Comparison of ENCODE assay signal across 11 mouse cellular contexts in the genomic region with DNA sequence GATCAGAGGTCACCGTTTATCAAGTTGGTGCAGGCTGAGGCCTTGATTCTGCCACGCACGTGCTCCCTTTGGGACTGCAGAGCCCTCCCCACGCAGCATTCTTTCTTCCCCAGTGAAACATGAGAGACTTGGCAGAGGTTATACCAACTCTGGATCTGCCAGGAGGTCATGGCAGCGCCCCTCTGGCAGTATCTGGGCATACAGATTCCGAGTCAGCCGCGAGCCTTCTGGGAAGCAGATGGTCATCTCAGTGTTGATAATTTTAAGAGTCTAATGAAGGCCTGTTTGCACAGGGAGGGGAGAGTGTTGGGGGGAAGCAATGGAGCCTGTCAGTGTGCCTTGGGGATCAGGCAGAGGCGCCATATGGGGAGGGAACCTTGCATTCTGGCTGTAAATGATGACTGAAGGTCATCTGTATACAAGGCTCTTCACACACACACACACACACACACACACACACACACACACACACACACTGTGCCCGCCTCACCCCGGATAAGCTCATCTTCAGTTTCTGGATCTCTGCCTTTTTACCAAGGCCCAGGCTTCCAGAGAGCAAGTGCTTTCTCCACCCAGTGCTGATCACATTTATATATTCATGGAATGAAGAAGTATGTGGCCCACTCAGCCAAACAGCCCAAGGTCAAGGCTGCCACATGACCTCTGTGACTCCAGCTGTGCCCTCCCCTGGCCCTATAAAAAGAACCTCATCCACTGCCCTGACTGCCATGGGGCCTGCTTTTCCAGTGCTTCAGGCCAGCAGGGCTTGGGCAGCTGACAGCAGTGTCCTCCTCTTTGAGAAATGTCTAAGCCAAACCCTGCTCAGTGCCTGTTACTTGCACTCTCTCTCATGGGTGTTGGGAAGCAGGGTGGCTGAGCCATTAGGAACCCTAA. TPM values are rescaled to one million over a fixed set of nuclear protein-coding genes. Genes with fewer than 3 reads are reported as not detected.
DNase-seq lines count a peak whose midpoint lies in the region; ATAC-seq lines count a peak whose summit lies in the region.
"Had no signal": no experiment of that assay in that cellular context is flagged by ENCODE, and none has a peak within 500 bp of the region (broad histone marks: within the 10 kb centered on the region; RNA-seq: fewer than 3 reads in every experiment).

No protein-coding gene starts in this region.

- DNase-seq in heart, adult 11 months: peak; percentile 94
- no peak for DNase-seq in heart, postnatal 36 days
- peak; percentile 69 for DNase-seq in NIH3T3 (ENCODE audit: low read depth)
- DNase-seq in cerebellum, postnatal 25 days: peak; percentile 30 to 49
- no peak for DNase-seq in urinary bladder, postnatal 25 days (ENCODE audit: low spot score)
- no peak for DNase-seq in layer of hippocampus, postnatal 25 days (ENCODE audit: extremely low spot score in 1 of 2, low spot score in 1 of 2)
- no peak for DNase-seq in right cerebral cortex, postnatal 14 days
- DNase-seq: heart, postnatal 4 days; lung, embryonic 14.5 days had no signal

- intact Hi-C loops in heart, postnatal 36 days (cut with DNase I): no loop called here

- H3K9ac ChIP-seq in intestine, embryonic 16.5 days (ENCODE audit: low read depth, low read length): no peak overlapping the region
- H3K9ac ChIP-seq: lung, embryonic 14.5 days; stomach, embryonic 15.5 days had no signal

- H3K4me2 ChIP-seq in intestine, embryonic 16.5 days (ENCODE audit: low read depth, low read length): no peak overlapping the region
- H3K4me2 ChIP-seq: lung, embryonic 14.5 days; stomach, embryonic 15.5 days had no signal

- WGBS in intestine, embryonic 16.5 days: 52% methylated on average over 11 of the region's 11 CpGs

- no peak overlapping the region for H3K27ac ChIP-seq in intestine, embryonic 16.5 days (ENCODE audit: low read length)
- H3K27ac ChIP-seq: stomach, embryonic 15.5 days had no signal

- no peaks in the 10 kb centered on the region for H3K27me3 ChIP-seq in intestine, embryonic 16.5 days (replicated peaks; ENCODE audit: control insufficient read depth, insufficient read depth, low read length)
- H3K27me3 ChIP-seq: stomach, embryonic 15.5 days had no signal

- peaks cover 3% of the 10 kb centered on the region for H3K4me1 ChIP-seq in intestine, embryonic 16.5 days (ENCODE audit: control insufficient read depth, insufficient read depth, low read length)

- no peak overlapping the region for H3K4me3 ChIP-seq in intestine, embryonic 16.5 days (ENCODE audit: low read length)
- H3K4me3 ChIP-seq: stomach, embryonic 15.5 days had no signal

- 0 out of 2 replicates have a peak, but pooled peaks have one; percentile 26 for ATAC-seq in intestine, embryonic 16.5 days

- H3K36me3 ChIP-seq in intestine, embryonic 16.5 days (ENCODE audit: control insufficient read depth, insufficient read depth, low read length): no peaks in the 10 kb centered on the region
- H3K36me3 ChIP-seq: stomach, embryonic 15.5 days had no signal

- no peaks in the 10 kb centered on the region for H3K9me3 ChIP-seq in intestine, embryonic 16.5 days (ENCODE audit: control insufficient read depth, low read length)
- H3K9me3 ChIP-seq: stomach, embryonic 15.5 days had no signal

RNA-seq across cellular contexts. Expression of gene Fbrsl1, which starts 18.5 kb away (rescaled TPM):
- 10 to 100 TPM; 38.5 to 50.5 TPM for total RNA-seq in heart, postnatal 36 days (2021)
- polyA plus RNA-seq in intestine, embryonic 16.5 days (2015; fragmentation: Nextera tagmentation; extraction: Ambion mirVana): 4.3 TPM in 2 replicates
- 10 to 100 TPM; 83.5 to 89.3 TPM for total RNA-seq in layer of hippocampus, postnatal 25 days (2021)

Comparison
In these comparisons a context has a peak if more than half of its experiments do, and no peak if none do; other contexts are left out.
1. DNase-seq: peak in heart, adult 11 months (single experiment), NIH3T3 (single experiment) and cerebellum, postnatal 25 days (2 of 2); none in heart, postnatal 36 days (0 of 2), urinary bladder, postnatal 25 days (single experiment), layer of hippocampus, postnatal 25 days (0 of 2) and right cerebral cortex, postnatal 14 days (single experiment).